ENCODE assay signal across 8 mouse cellular contexts in the genomic region with DNA sequence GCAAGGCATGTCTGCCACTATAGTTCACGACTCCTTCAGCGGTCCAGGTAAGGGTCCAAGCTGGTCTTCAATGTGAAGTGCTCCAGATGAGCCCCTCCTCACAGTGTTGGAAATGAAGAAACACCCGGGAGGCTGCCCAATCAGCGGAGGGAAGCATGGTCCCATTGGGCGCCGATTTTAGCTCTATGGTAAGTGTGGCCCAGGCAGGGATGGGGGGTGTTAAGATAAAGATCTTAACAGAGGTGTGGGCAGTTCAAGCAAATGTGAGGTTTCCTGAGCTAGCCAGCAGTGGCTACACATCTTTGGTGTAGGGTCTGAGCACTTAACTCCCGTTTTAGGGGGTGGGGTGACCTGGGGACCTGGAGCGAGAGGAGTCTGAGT. TPM values are rescaled to one million over a fixed set of nuclear protein-coding genes. Genes with fewer than 3 reads are reported as not detected.
DNase-seq lines count a peak whose midpoint lies in the region; ATAC-seq and TF ChIP-seq lines count a peak whose summit lies in the region.

No protein-coding gene starts in this region.

- 6% methylated on average over 8 of the region's 8 CpGs for WGBS in heart, embryonic 13.5 days
- WGBS in forebrain, embryonic 13.5 days = 8% methylated on average over 7 of the region's 8 CpGs
- WGBS in liver, embryonic 13.5 days (ENCODE audit: insufficient replicate concordance) = 6% methylated on average over 8 of the region's 8 CpGs

- peak overlapping the region; percentile 87 for H3K9ac ChIP-seq in heart, embryonic 13.5 days
- peak overlapping the region; percentile 90 for H3K9ac ChIP-seq in forebrain, embryonic 13.5 days
- H3K9ac ChIP-seq in liver, embryonic 13.5 days = peak overlapping the region; percentile 52; the same call in 1 of the 2 replicates

- ATAC-seq in heart, embryonic 13.5 days (ENCODE audit: extremely low read depth, insufficient number of reproducible peaks, low FRiP score, low TSS enrichment) = no peak
- ATAC-seq in forebrain, embryonic 13.5 days = peak; percentile 73; the same call in 1 of the 2 replicates
- ATAC-seq in liver, embryonic 13.5 days (ENCODE audit: low read depth) = no peak

- H3K9me3 ChIP-seq in heart, embryonic 13.5 days = no peaks in the 10 kb centered on the region
- no peaks in the 10 kb centered on the region for H3K9me3 ChIP-seq in E14TG2a.4 (ENCODE audit: low read length)
- H3K9me3 ChIP-seq in forebrain, embryonic 13.5 days (replicated peaks) = no peaks in the 10 kb centered on the region
- H3K9me3 ChIP-seq in liver, embryonic 13.5 days (replicated peaks) = no peaks in the 10 kb centered on the region

- H3K27ac ChIP-seq in heart, embryonic 13.5 days (replicated peaks) = no peak overlapping the region
- peak overlapping the region; percentile 90 for H3K27ac ChIP-seq in forebrain, embryonic 13.5 days
- no peak overlapping the region for H3K27ac ChIP-seq in liver, embryonic 13.5 days

- DNase-seq in heart, adult 8-10 months (ENCODE audit: low spot score) = no peak
- no peak for DNase-seq in liver, embryonic 13.5 days
- no peak for DNase-seq in embryo, embryonic 9.5 days (ENCODE audit: extremely low spot score)
- DNase-seq in spleen, postnatal 10 days (ENCODE audit: low spot score in 2 of 2) = no peak
- DNase-seq in layer of hippocampus, adult 9-10 months (ENCODE audit: low spot score) = no peak

- peaks cover 8% of the 10 kb centered on the region for H3K4me1 ChIP-seq in heart, embryonic 13.5 days
- H3K4me1 ChIP-seq in E14TG2a.4 (replicated peaks; ENCODE audit: low read depth, low read length) = peaks cover 10% of the 10 kb centered on the region; the same call in 1 of the 2 replicates
- peaks cover 18% of the 10 kb centered on the region for H3K4me1 ChIP-seq in forebrain, embryonic 13.5 days
- H3K4me1 ChIP-seq in liver, embryonic 13.5 days (replicated peaks) = no peaks in the 10 kb centered on the region

- H3K36me3 ChIP-seq in heart, embryonic 13.5 days = no peaks in the 10 kb centered on the region
- no peaks in the 10 kb centered on the region for H3K36me3 ChIP-seq in E14TG2a.4 (ENCODE audit: insufficient read depth, low read length)
- no peaks in the 10 kb centered on the region for H3K36me3 ChIP-seq in forebrain, embryonic 13.5 days (ENCODE audit: poor library complexity, severe bottlenecking)
- no peaks in the 10 kb centered on the region for H3K36me3 ChIP-seq in liver, embryonic 13.5 days

- peaks cover 24% of the 10 kb centered on the region for H3K27me3 ChIP-seq in heart, embryonic 13.5 days (replicated peaks)
- H3K27me3 ChIP-seq in E14TG2a.4 (ENCODE audit: insufficient read depth, low read length) = peaks cover 45% of the 10 kb centered on the region
- no peaks in the 10 kb centered on the region for H3K27me3 ChIP-seq in forebrain, embryonic 13.5 days
- peaks cover 38% of the 10 kb centered on the region for H3K27me3 ChIP-seq in liver, embryonic 13.5 days

- no peak for TF ChIP-seq CTCF in E14TG2a.4 (conservative IDR thresholded peaks at IDR 0.05; ENCODE audit: low read length)

- H3K4me2 ChIP-seq in heart, embryonic 13.5 days = peak overlapping the region; percentile 81
- peak overlapping the region; percentile 67 for H3K4me2 ChIP-seq in forebrain, embryonic 13.5 days
- peak overlapping the region; percentile 64 for H3K4me2 ChIP-seq in liver, embryonic 13.5 days

- peak overlapping the region; percentile 73 for H3K4me3 ChIP-seq in heart, embryonic 13.5 days
- peak overlapping the region; percentile 77 for H3K4me3 ChIP-seq in E14TG2a.4 (replicated peaks; ENCODE audit: low read length)
- H3K4me3 ChIP-seq in forebrain, embryonic 13.5 days = peak overlapping the region; percentile 76
- H3K4me3 ChIP-seq in liver, embryonic 13.5 days (replicated peaks) = peak overlapping the region; percentile 56

RNA-seq across cellular contexts. Expression of gene Gpr63, which starts 0.3 kb away (rescaled TPM):
- polyA plus RNA-seq in heart, embryonic 13.5 days (2015; fragmentation: Nextera tagmentation; extraction: Ambion mirVana) = 0.33 and 0.50 TPM in 2 replicates
- total RNA-seq in heart, adult 8-10 months (2022) = 1 to 10 TPM; 1.6 to 3.6 (median 2.3) TPM
- polyA plus RNA-seq in forebrain, embryonic 13.5 days (2015; fragmentation: Nextera tagmentation; extraction: Ambion mirVana) = 2.1 and 3.1 TPM in 2 replicates
- polyA plus RNA-seq in liver, embryonic 13.5 days (2015; fragmentation: Nextera tagmentation; extraction: Ambion mirVana) = 0.07 TPM in 1 of 2 replicates, not detected in the other
